In the genomic region with DNA sequence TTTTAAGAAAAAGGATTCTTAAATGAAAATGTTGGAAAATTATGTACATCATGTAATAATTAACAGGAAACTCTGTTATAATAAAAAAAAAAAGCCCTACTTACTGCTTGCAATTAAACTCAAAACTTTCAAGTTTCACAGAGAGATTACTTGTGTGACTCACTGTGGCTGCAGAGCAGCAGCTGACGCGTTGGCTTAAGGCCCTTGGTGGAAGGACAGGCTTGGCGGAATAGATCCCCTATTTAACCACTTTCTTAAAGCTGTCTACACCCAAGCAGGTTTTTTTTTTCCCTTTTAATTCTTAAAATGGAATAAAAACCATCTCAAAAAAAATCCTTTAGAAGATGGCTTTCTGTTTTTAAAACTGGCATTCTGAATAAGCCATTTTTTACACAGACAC, we compare ENCODE assay signal across 8 mouse cellular contexts.
A peak's percentile ranks its signal among the peaks of the same experiment; 100 is the strongest.
DNase-seq lines count a peak whose midpoint lies in the region; ATAC-seq lines count a peak whose summit lies in the region.

No protein-coding gene starts in this region.

- WGBS in embryonic facial prominence, embryonic 14.5 days: 18% methylated on average over 3 of the region's 3 CpGs

- H3K27ac ChIP-seq in embryonic facial prominence, embryonic 14.5 days (replicated peaks; ENCODE audit: low read depth, low read length): peak overlapping the region; percentile 80

- peak; percentile 56 to 76 for DNase-seq in adrenal gland, adult (ENCODE audit: inconsistent age in 2 of 2, low spot score in 1 of 2)
- no peak for DNase-seq in adrenal gland, postnatal 4 days (ENCODE audit: low spot score in 2 of 2)
- peak; percentile 38 to 57 for DNase-seq in left cerebral cortex, postnatal 14 days (ENCODE audit: low spot score in 2 of 2)
- DNase-seq in left cerebral cortex, adult 8-10 months (ENCODE audit: low spot score in 2 of 2): no peak
- peak; percentile 84 for DNase-seq in embryonic facial prominence, embryonic 14.5 days (ENCODE audit: low spot score)
- DNase-seq in heart, postnatal 4 days: peak; percentile 62
- DNase-seq in testis, postnatal 14 days (ENCODE audit: low spot score): peak; percentile 26
- DNase-seq in thymus, postnatal 4 days: no peak

- no peaks in the 10 kb centered on the region for H3K9me3 ChIP-seq in embryonic facial prominence, embryonic 14.5 days (ENCODE audit: control insufficient read depth, low read length)

- intact Hi-C loops in left cerebral cortex, postnatal 14 days (cut with DNase I): no loop called here

- no peak overlapping the region for H3K9ac ChIP-seq in embryonic facial prominence, embryonic 14.5 days (ENCODE audit: low read depth, low read length)

- H3K36me3 ChIP-seq in embryonic facial prominence, embryonic 14.5 days (ENCODE audit: control insufficient read depth, insufficient read depth, low read length): no peaks in the 10 kb centered on the region

- H3K27me3 ChIP-seq in embryonic facial prominence, embryonic 14.5 days (replicated peaks; ENCODE audit: control insufficient read depth, insufficient read depth, low read length): no peaks in the 10 kb centered on the region

- no peak; the same call in 1 of the 2 replicates for ATAC-seq in embryonic facial prominence, embryonic 14.5 days (ENCODE audit: low read depth)

- peaks cover 40% of the 10 kb centered on the region for H3K4me1 ChIP-seq in embryonic facial prominence, embryonic 14.5 days (ENCODE audit: control insufficient read depth, insufficient read depth, low read length)

- no peak overlapping the region for H3K4me3 ChIP-seq in embryonic facial prominence, embryonic 14.5 days (ENCODE audit: low read depth, low read length)

- H3K4me2 ChIP-seq in embryonic facial prominence, embryonic 14.5 days (ENCODE audit: low read depth, low read length): no peak overlapping the region; the same call in 1 of the 2 replicates

Comparison
In these comparisons a context has a peak if more than half of its experiments do, and no peak if none do; other contexts are left out.
1. DNase-seq: peak in adrenal gland, adult (2 of 2), left cerebral cortex, postnatal 14 days (2 of 2), embryonic facial prominence, embryonic 14.5 days (single experiment), heart, postnatal 4 days (single experiment) and testis, postnatal 14 days (single experiment); none in adrenal gland, postnatal 4 days (0 of 2), left cerebral cortex, adult 8-10 months (0 of 2) and thymus, postnatal 4 days (single experiment).